Mouse (Mus musculus) lung, embryonic 15.5 days (tissue): ENCODE data around the gene Phf5a. TPM values are rescaled to one million over a fixed set of nuclear protein-coding genes. Genes with fewer than 3 reads are reported as not detected.
A peak's percentile ranks its signal among the peaks of the same experiment; 100 is the strongest.

Experiments used
- ATAC-seq: fragments of 200-750 bp; cut with Nextera tagmentation; 2 replicates; pipeline ENCODE4 v1.8.0; 2017; ENCODE audit warnings: moderate number of reproducible peaks, borderline replicate concordance; ENCODE audit not compliant: low FRiP score, low TSS enrichment; ENCODE audit errors: extremely low read depth
- H3K27ac ChIP-seq: fragments of 300-500 bp; sonication (generic); 2 replicates; pipeline ENCODE4 v1.5.1; 2015; ENCODE audit warnings: moderate library complexity, mild to moderate bottlenecking, inconsistent platforms
- H3K27me3 ChIP-seq: fragments of 300-500 bp; sonication (generic); 2 replicates; pipeline ENCODE4 v1.6.1; 2015; ENCODE audit warnings: inconsistent platforms
- H3K36me3 ChIP-seq: fragments of 300-500 bp; sonication (generic); 2 replicates; pipeline ENCODE4 v1.6.1; 2015; ENCODE audit warnings: inconsistent platforms
- H3K4me1 ChIP-seq: fragments of 300-500 bp; sonication (generic); 2 replicates; pipeline ENCODE4 v1.6.1; 2015; ENCODE audit warnings: inconsistent platforms
- H3K4me2 ChIP-seq: fragments of 300-500 bp; sonication (generic); 2 replicates; pipeline ENCODE4 v1.6.1; 2015; ENCODE audit warnings: inconsistent platforms, mild to moderate bottlenecking, moderate library complexity
- H3K4me3 ChIP-seq: fragments of 300-500 bp; sonication (generic); 2 replicates; pipeline ENCODE4 v1.5.1; 2015; ENCODE audit warnings: mild to moderate bottlenecking, inconsistent platforms
- H3K9ac ChIP-seq: fragments of 300-500 bp; sonication (generic); 2 replicates; pipeline ENCODE4 v1.6.1; 2015; ENCODE audit warnings: inconsistent platforms
- H3K9me3 ChIP-seq: fragments of 300-500 bp; sonication (generic); 2 replicates; pipeline ENCODE4 v1.6.1; 2016; ENCODE audit warnings: inconsistent platforms
- WGBS: fragments of 180-500 bp; shearing (Covaris S2); methylation state at CpG from one replicate; pipeline ENCODE4 v1.1.7; 2015; 5-methylcytosine and 5-hydroxymethylcytosine counted together
- polyA plus RNA-seq: library from polyadenylated mRNA; unstranded; fragments of >200 nt; fragmentation: Nextera tagmentation; extraction: Ambion mirVana; gene quantifications from 2 replicates; pipeline ENCODE4 v1.2.1, GENCODE M21; 2015

Phf5a gene
- polyA plus RNA-seq, 1 experiment from 2014 or later: 172 TPM

DNA sequence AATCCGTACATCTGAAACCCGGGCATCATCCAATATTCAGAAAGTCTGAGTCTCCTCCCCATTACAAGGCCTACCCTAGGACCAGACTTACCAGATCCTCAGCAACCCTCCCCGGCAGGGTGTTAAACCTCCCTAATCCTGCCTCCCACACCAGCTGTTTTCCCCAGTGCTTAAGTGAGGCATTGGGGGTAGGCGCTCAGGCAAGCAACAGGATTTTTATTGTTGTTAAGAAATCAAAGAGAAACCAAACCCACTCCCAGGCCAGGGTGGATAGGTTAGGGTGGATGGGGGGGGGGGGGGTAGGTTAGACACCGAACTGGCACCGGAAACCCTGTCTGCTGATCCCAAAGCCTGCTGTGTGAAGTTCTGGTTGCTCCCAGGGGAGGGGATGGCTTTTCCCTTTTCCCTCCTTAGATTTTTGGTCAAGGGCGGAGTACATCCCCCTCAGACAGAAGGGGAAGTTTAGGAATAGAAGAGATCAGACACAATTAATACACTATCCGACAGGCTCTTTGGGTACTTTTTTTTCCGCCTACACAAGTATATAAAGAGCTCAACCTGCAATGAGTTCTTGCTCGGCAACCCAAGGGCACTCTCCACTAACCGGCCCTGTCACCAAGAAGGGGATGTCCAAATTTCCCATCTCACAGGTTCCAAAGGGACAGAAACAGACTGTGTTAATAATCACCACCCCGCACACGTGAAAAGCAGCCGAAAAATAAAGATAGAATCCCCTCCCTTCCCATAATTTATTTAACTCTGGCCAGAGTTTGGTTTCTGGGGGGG lies 14.6 kb downstream of the Phf5a start:
- peak overlapping the region; percentile 98 for H3K27ac ChIP-seq
- peaks cover 14% of the 10 kb centered on the region for H3K36me3 ChIP-seq
- peak overlapping the region; percentile 87 for H3K9ac ChIP-seq
- peak overlapping the region; percentile 86 for H3K4me2 ChIP-seq
- WGBS: under 1% methylated on average over 14 of the region's 14 CpGs
- no peak for ATAC-seq
- H3K4me3 ChIP-seq: peak overlapping the region; percentile 76
- no peaks in the 10 kb centered on the region for H3K27me3 ChIP-seq
- H3K4me1 ChIP-seq: peaks cover 25% of the 10 kb centered on the region
- H3K9me3 ChIP-seq: no peaks in the 10 kb centered on the region

DNA sequence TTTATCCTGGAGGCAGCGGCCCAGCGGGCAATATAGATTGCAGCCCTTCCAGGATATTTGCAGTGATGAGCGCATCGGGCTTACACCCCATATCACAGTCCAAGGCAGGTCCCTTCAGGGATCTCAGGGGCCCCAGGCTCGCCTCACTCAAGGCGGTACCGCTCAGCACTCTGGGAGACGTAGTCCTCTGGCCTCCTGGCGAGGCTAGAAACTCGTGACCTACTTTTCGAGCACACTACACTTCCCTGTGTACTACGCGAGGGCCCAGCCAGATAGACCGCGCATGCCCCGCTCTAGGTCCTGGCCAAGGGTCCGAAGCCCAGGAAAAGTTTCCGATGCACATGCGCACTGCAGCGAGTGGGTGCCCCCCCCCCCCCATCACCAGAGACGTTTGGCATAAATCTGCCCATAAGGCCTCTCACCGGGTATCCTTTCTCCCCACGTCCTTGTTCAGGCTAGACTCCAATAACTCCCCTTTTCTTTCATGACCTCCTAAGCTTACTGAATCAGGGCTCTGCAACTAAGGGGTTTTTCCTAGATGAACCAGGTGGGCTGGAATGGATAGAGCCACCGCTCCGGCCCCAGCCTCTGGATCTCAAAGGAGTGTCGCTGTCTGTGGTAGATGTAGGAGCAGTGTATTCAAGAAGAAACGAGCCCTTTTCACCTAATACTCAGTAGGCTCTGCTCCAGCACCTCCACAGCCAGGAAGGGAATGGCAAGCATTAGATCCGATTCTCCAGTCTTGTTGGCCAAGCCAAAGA lies 15.5 kb downstream of the Phf5a start:
- ATAC-seq: peak; percentile 84
- under 1% methylated on average over 28 of the region's 28 CpGs for WGBS

DNA sequence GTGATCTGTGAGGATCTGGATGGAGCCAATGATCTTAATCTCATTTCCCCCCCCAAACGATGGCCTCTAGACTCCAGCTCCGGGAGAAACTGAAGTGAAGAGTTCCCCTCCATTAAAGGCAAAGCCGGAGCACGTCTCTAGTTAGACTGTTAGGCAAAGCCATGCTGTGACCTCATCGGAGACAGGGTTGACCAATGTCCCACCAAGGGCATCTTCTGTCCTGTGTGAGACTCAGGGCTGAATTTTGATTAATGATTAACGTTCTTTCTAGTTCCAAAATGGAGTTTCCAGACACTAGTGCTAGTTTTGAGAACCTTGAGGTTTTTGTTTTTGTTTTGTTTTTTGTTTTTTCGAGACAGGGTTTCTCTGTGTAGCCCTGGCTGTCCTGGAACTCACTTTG lies 18.6 kb downstream of the Phf5a start:
- Histone ChIP-seq H3K4me2 (no peak overlapping the region), H3K36me3 (peaks cover 48% of the 10 kb centered on the region), H3K9ac (no peak overlapping the region), H3K27me3 (no peaks in the 10 kb centered on the region), H3K4me3 (no peak overlapping the region), H3K9me3 (no peaks in the 10 kb centered on the region), H3K27ac (no peak overlapping the region), H3K4me1 (peaks cover 14% of the 10 kb centered on the region; the same call in 1 of the 2 replicates)
- 82% methylated on average over 7 of the region's 7 CpGs for WGBS
- no peak for ATAC-seq

More for the DNA sequence above, 15.5 kb downstream of the Phf5a start:
- Histone ChIP-seq H3K4me3 (peak overlapping the region; percentile 76), H3K9ac (peak overlapping the region; percentile 87), H3K27me3 (no peaks in the 10 kb centered on the region), H3K36me3 (peaks cover 23% of the 10 kb centered on the region), H3K9me3 (no peaks in the 10 kb centered on the region), H3K4me1 (peaks cover 25% of the 10 kb centered on the region), H3K27ac (peak overlapping the region; percentile 98), H3K4me2 (peak overlapping the region; percentile 86)

GRCm38 (mm10) chr15:81852411-81853000 lies 19.2 kb downstream of the Phf5a start:
- no peak overlapping the region for H3K4me2 ChIP-seq
- no peak for ATAC-seq
- no peaks in the 10 kb centered on the region for H3K9me3 ChIP-seq
- H3K9ac ChIP-seq: no peak overlapping the region
- no peak overlapping the region for H3K27ac ChIP-seq
- 77% methylated on average over 9 of the region's 9 CpGs for WGBS
- peaks cover 14% of the 10 kb centered on the region; the same call in 1 of the 2 replicates for H3K4me1 ChIP-seq
- no peak overlapping the region for H3K4me3 ChIP-seq
- no peaks in the 10 kb centered on the region for H3K27me3 ChIP-seq
- peaks cover 52% of the 10 kb centered on the region for H3K36me3 ChIP-seq

DNA sequence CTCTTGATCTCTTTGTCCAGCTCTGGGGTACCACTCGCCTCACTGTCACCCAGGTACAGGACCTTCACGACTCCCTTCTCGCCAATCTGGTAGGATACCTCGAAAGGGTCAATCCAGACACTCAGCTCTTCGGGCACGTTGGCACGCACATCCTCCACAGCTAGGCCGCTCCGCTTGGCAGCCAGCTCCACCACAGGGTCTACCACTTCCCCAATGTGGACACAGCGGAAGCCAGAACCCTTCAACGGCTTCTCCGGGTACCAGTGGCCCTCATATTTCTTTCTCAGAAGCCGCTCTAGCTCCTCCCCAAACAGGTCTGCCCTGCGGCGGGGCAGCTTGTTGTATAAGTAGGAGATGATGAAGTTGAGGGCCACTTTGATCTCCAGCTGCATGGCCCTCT lies 20.3 kb downstream of the Phf5a start:
- H3K4me1 ChIP-seq: peaks cover 10% of the 10 kb centered on the region; the same call in 1 of the 2 replicates
- no peaks in the 10 kb centered on the region for H3K9me3 ChIP-seq
- no peak overlapping the region for H3K4me2 ChIP-seq
- no peak overlapping the region for H3K9ac ChIP-seq
- ATAC-seq: no peak
- H3K27me3 ChIP-seq: no peaks in the 10 kb centered on the region
- H3K36me3 ChIP-seq: peaks cover 56% of the 10 kb centered on the region
- H3K4me3 ChIP-seq: no peak overlapping the region
- WGBS: 90% methylated on average over 15 of the region's 15 CpGs
- H3K27ac ChIP-seq: no peak overlapping the region

- Histone ChIP-seq H3K4me1 (peaks cover 7% of the 10 kb centered on the region; the same call in 1 of the 2 replicates), H3K4me3 (no peak overlapping the region), H3K27me3 (no peaks in the 10 kb centered on the region), H3K4me2 (no peak overlapping the region), H3K9ac (no peak overlapping the region), H3K9me3 (no peaks in the 10 kb centered on the region), H3K27ac (no peak overlapping the region), H3K36me3 (peaks cover 56% of the 10 kb centered on the region)
- no peak for ATAC-seq
- 74% methylated on average over 14 of the region's 14 CpGs for WGBS
Measured at GRCm38 (mm10) chr15:81850718-81851117, 21.0 kb downstream of the Phf5a start.

DNA sequence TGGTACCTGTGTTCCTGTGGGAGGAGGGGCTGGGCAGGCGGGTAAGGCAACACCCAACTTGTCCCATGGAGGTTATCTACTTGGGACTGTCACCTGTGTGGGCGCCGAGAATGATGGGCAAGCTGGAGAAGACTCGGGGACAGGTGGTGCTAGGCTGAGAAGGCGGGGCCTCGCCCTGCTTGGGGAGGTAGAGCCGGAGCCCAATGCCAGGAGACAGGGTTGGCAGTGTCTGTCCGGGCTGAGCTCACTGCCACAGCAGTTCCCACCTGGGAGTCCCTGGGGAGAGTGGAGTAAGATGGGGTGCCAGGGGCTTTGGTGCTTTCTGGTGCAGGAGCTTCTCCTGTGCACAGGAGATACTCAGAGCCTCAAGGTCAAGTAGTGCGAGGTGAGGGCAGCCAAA lies 22.6 kb downstream of the Phf5a start:
- Histone ChIP-seq H3K4me3 (no peak overlapping the region), H3K9me3 (no peaks in the 10 kb centered on the region), H3K4me1 (no peaks in the 10 kb centered on the region), H3K9ac (no peak overlapping the region), H3K27me3 (no peaks in the 10 kb centered on the region), H3K36me3 (peaks cover 51% of the 10 kb centered on the region), H3K27ac (no peak overlapping the region), H3K4me2 (no peak overlapping the region)
- no peak for ATAC-seq
- WGBS: 79% methylated on average over 9 of the region's 9 CpGs

GRCm38 (mm10) chr15:81848301-81848700 lies 23.4 kb downstream of the Phf5a start:
- H3K4me3 ChIP-seq: no peak overlapping the region
- H3K4me1 ChIP-seq: no peaks in the 10 kb centered on the region
- no peaks in the 10 kb centered on the region for H3K9me3 ChIP-seq
- H3K36me3 ChIP-seq: peaks cover 44% of the 10 kb centered on the region
- ATAC-seq: no peak
- H3K9ac ChIP-seq: no peak overlapping the region
- H3K27ac ChIP-seq: no peak overlapping the region
- H3K4me2 ChIP-seq: no peak overlapping the region
- H3K27me3 ChIP-seq: no peaks in the 10 kb centered on the region
- 27% methylated on average over 7 of the region's 7 CpGs for WGBS

DNA sequence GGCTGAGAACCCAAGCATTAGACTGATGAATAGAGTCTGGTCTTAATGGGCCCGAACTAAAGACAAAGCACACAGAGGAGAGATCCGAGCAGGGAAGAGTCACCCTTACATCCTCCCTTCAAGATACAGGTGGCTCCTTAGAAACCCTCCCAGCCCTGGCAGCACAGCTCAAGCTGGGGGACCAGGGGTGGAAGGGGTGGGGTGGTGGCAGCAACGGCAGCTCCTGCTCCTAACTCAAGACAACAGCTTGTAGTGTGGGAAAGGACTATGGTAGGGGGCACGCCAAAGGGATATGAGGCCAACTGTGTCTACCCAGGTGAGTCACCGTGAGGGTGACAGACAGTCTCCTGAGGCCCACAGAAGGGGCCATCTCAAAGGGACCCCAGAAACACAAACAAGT lies 23.9 kb downstream of the Phf5a start:
- Histone ChIP-seq H3K9me3 (no peaks in the 10 kb centered on the region), H3K27ac (no peak overlapping the region), H3K4me3 (no peak overlapping the region), H3K27me3 (no peaks in the 10 kb centered on the region), H3K36me3 (peaks cover 44% of the 10 kb centered on the region), H3K9ac (no peak overlapping the region), H3K4me1 (no peaks in the 10 kb centered on the region), H3K4me2 (no peak overlapping the region)
- no peak for ATAC-seq
- 80% methylated on average over 5 of the region's 5 CpGs for WGBS

GRCm38 (mm10) chr15:81847161-81847560 lies 24.6 kb downstream of the Phf5a start:
- WGBS: 77% methylated on average over 4 of the region's 4 CpGs
- Histone ChIP-seq H3K9me3 (no peaks in the 10 kb centered on the region), H3K4me2 (no peak overlapping the region), H3K36me3 (peaks cover 42% of the 10 kb centered on the region), H3K27me3 (no peaks in the 10 kb centered on the region), H3K9ac (no peak overlapping the region), H3K27ac (no peak overlapping the region), H3K4me1 (no peaks in the 10 kb centered on the region), H3K4me3 (no peak overlapping the region)
- no peak for ATAC-seq

- Histone ChIP-seq H3K27me3 (no peaks in the 10 kb centered on the region), H3K4me2 (no peak overlapping the region), H3K9me3 (no peaks in the 10 kb centered on the region), H3K36me3 (peaks cover 38% of the 10 kb centered on the region), H3K27ac (no peak overlapping the region), H3K4me1 (no peaks in the 10 kb centered on the region), H3K9ac (no peak overlapping the region), H3K4me3 (no peak overlapping the region)
- 81% methylated on average over 9 of the region's 9 CpGs for WGBS
- no peak for ATAC-seq
Measured at GRCm38 (mm10) chr15:81846755-81847154, 25.0 kb downstream of the Phf5a start.

DNA sequence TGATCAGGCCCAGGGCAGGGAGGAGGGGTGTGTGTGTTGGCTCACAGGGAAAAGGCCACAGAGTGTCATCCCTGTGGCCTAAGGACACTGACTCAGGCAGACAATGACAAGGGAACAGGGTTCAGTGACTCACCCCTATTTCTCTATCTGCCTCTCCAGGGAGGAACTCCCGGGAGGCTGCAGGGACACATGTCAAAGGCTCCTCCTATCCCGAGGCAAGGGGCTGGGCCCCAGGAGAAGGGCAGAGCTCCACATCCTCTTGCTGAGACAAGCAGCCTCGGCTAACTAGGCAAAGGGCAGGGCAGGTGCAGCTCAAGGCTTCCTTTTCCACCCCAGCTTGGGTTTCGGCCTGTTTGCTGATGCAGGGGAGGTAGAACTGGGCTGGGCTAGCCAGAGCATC lies 26.0 kb downstream of the Phf5a start:
- no peak overlapping the region for H3K4me3 ChIP-seq
- peaks cover 28% of the 10 kb centered on the region for H3K36me3 ChIP-seq
- 34% methylated on average over 4 of the region's 4 CpGs for WGBS
- no peak overlapping the region for H3K27ac ChIP-seq
- ATAC-seq: no peak
- no peaks in the 10 kb centered on the region for H3K4me1 ChIP-seq
- no peak overlapping the region for H3K9ac ChIP-seq
- no peaks in the 10 kb centered on the region for H3K27me3 ChIP-seq
- no peak overlapping the region for H3K4me2 ChIP-seq
- no peaks in the 10 kb centered on the region for H3K9me3 ChIP-seq
